ENCODE assay signal across 9 mouse cellular contexts in genomic region chr4:99931240-99931580, GRCm38 (mm10). TPM values are rescaled to one million over a fixed set of nuclear protein-coding genes. Genes with fewer than 3 reads are reported as not detected.
DNase-seq lines count a peak whose midpoint lies in the region; ATAC-seq and TF ChIP-seq lines count a peak whose summit lies in the region.
"Had no signal": no experiment of that assay in that cellular context is flagged by ENCODE, and none has a peak within 500 bp of the region (broad histone marks: within the 10 kb centered on the region; RNA-seq: fewer than 3 reads in every experiment).

No protein-coding gene starts in this region.

- H3K27me3 ChIP-seq in heart, embryonic 14.5 days (ENCODE audit: control insufficient read depth, insufficient read depth, low read length), result no peaks in the 10 kb centered on the region
- H3K27me3 ChIP-seq in E14TG2a.4 (ENCODE audit: insufficient read depth, low read length), result peaks cover 12% of the 10 kb centered on the region
- H3K27me3 ChIP-seq in liver, embryonic 16.5 days (ENCODE audit: control insufficient read depth, insufficient read depth, low read depth, low read length), result no peaks in the 10 kb centered on the region

- no peaks in the 10 kb centered on the region for H3K9me3 ChIP-seq in heart, embryonic 14.5 days (ENCODE audit: control insufficient read depth, low read length)
- no peaks in the 10 kb centered on the region for H3K9me3 ChIP-seq in E14TG2a.4 (ENCODE audit: low read length)
- no peaks in the 10 kb centered on the region for H3K9me3 ChIP-seq in liver, embryonic 16.5 days (replicated peaks; ENCODE audit: control insufficient read depth, low read length)

- peaks cover 13 to 26% of the 10 kb centered on the region in 2 experiments for H3K4me1 ChIP-seq in heart, embryonic 14.5 days (ENCODE audit: control insufficient read depth in 2 of 2, insufficient read depth in 2 of 2, low read length in 2 of 2)
- H3K4me1 ChIP-seq in E14TG2a.4 (replicated peaks; ENCODE audit: low read depth, low read length), result peaks cover 28% of the 10 kb centered on the region
- H3K4me1 ChIP-seq in embryonic fibroblast, embryonic 13.5 days (ENCODE audit: control insufficient read depth, insufficient read depth, low read length), result no peaks in the 10 kb centered on the region
- H3K4me1 ChIP-seq in liver, embryonic 16.5 days (ENCODE audit: control insufficient read depth, low read depth, low read length), result no peaks in the 10 kb centered on the region; the same call in none of the 2 replicates

- peak overlapping the region; percentile 88 for H3K9ac ChIP-seq in heart, embryonic 14.5 days (ENCODE audit: low read length)
- H3K9ac ChIP-seq in liver, embryonic 16.5 days (ENCODE audit: low read depth, low read length), result no peak overlapping the region; the same call in 1 of the 2 replicates

- DNase-seq in heart, postnatal 25 days (ENCODE audit: low spot score), result no peak
- no peak for DNase-seq in ovary, postnatal 10 days (ENCODE audit: low spot score)
- no peak for DNase-seq in layer of hippocampus, postnatal 14 days (ENCODE audit: low spot score in 2 of 2)
- no peak for DNase-seq in frontal cortex, postnatal 10 days (ENCODE audit: low spot score in 2 of 2)
- DNase-seq: thymus, adult 18-20 months had no signal

- H3K36me3 ChIP-seq in heart, embryonic 14.5 days (ENCODE audit: control insufficient read depth, insufficient read depth, low read length), result peaks cover 27% of the 10 kb centered on the region
- H3K36me3 ChIP-seq in E14TG2a.4 (ENCODE audit: insufficient read depth, low read length), result peaks cover 32% of the 10 kb centered on the region
- no peaks in the 10 kb centered on the region for H3K36me3 ChIP-seq in liver, embryonic 16.5 days (ENCODE audit: control insufficient read depth, insufficient read depth)

- TF ChIP-seq CTCF in E14TG2a.4 (conservative IDR thresholded peaks at IDR 0.05; ENCODE audit: low read length), result no peak
- TF ChIP-seq CTCF in embryonic fibroblast, embryonic 13.5 days (IDR thresholded peaks at IDR 0.05; ENCODE audit: borderline replicate concordance, insufficient read depth, low read length), result no peak

- peak overlapping the region; percentile 68 for H3K4me2 ChIP-seq in heart, embryonic 14.5 days (ENCODE audit: low read length)
- peak overlapping the region; percentile 74 for H3K4me2 ChIP-seq in liver, embryonic 16.5 days (ENCODE audit: low read depth, low read length)

- no peak for ATAC-seq in heart, embryonic 14.5 days (ENCODE audit: insufficient number of reproducible peaks, insufficient read depth, low FRiP score, low read depth)
- ATAC-seq in liver, embryonic 16.5 days (ENCODE audit: low read depth), result no peak

- intact Hi-C loops in heart, postnatal 25 days (cut with DNase I), result no loop called here

- TF ChIP-seq POLR2A in embryonic fibroblast, embryonic 13.5 days (IDR thresholded peaks at IDR 0.05; ENCODE audit: low read depth, low read length), result no peak

- peak overlapping the region; percentile 99 for H3K27ac ChIP-seq in heart, embryonic 14.5 days (replicated peaks in 1 of 2; ENCODE audit: control insufficient read depth in 1 of 2, insufficient read depth in 1 of 2, low read depth in 2 of 2, low read length in 2 of 2)
- no peak overlapping the region for H3K27ac ChIP-seq in embryonic fibroblast, embryonic 13.5 days (ENCODE audit: insufficient read depth, low read length)
- H3K27ac ChIP-seq in liver, embryonic 16.5 days (ENCODE audit: low read length), result no peak overlapping the region; the same call in 1 of the 2 replicates

- peak overlapping the region; percentile 39 to 64 for H3K4me3 ChIP-seq in heart, embryonic 14.5 days (ENCODE audit: control insufficient read depth in 1 of 2, insufficient read depth in 1 of 2, low read depth in 1 of 2, low read length in 2 of 2)
- H3K4me3 ChIP-seq in E14TG2a.4 (replicated peaks; ENCODE audit: low read length), result peak overlapping the region; percentile 92
- peak overlapping the region; percentile 67; the same call in 1 of the 2 replicates for H3K4me3 ChIP-seq in embryonic fibroblast, embryonic 13.5 days (ENCODE audit: insufficient read depth, low read length)
- H3K4me3 ChIP-seq in liver, embryonic 16.5 days (ENCODE audit: low read depth, low read length), result peak overlapping the region; percentile 71

- WGBS in heart, embryonic 14.5 days, result 37% methylated on average over 11 of the region's 11 CpGs
- WGBS in liver, embryonic 16.5 days (ENCODE audit: insufficient replicate concordance), result 57% methylated on average over 11 of the region's 11 CpGs

RNA-seq across cellular contexts. Expression of gene Itgb3bp, which starts 1.6 kb away (rescaled TPM):
- 35.5 and 36.0 TPM in 2 replicates for polyA plus RNA-seq in heart, embryonic 14.5 days (2014; fragmentation: Nextera tagmentation; extraction: Ambion mirVana)
- total RNA-seq in heart, postnatal 25 days (2021), result 1 to 10 TPM; 6.1 to 6.6 TPM
- polyA plus RNA-seq in embryonic fibroblast, embryonic 13.5 days (2011; ENCODE audit: insufficient read length, low read depth, missing spikeins), result 7.1 and 10.4 TPM in 2 replicates
- polyA plus RNA-seq in liver, embryonic 16.5 days (2015; fragmentation: Nextera tagmentation; extraction: Ambion mirVana), result 11.6 and 15.1 TPM in 2 replicates
- total RNA-seq in layer of hippocampus, postnatal 14 days (2021), result 1 to 10 TPM; 4.8 to 4.9 TPM

RNA-seq across cellular contexts. Expression of gene Pgm1, which starts 2.0 kb away (rescaled TPM):
- 271 and 274 TPM in 2 replicates for polyA plus RNA-seq in heart, embryonic 14.5 days (2014; fragmentation: Nextera tagmentation; extraction: Ambion mirVana)
- total RNA-seq in heart, postnatal 25 days (2021), result 100 to 1,000 TPM; 235 to 244 TPM
- 39.3 and 39.7 TPM in 2 replicates for polyA plus RNA-seq in embryonic fibroblast, embryonic 13.5 days (2011; ENCODE audit: insufficient read length, low read depth, missing spikeins)
- polyA plus RNA-seq in liver, embryonic 16.5 days (2015; fragmentation: Nextera tagmentation; extraction: Ambion mirVana), result 179 and 213 TPM in 2 replicates
- 10 to 100 TPM; 53.6 to 57.2 TPM for total RNA-seq in layer of hippocampus, postnatal 14 days (2021)

Comparison
In these comparisons a context has a peak if more than half of its experiments do, and no peak if none do; other contexts are left out.
1. H3K27ac ChIP-seq: peak in heart, embryonic 14.5 days (2 of 2); none in embryonic fibroblast, embryonic 13.5 days (single experiment) and liver, embryonic 16.5 days (single experiment).
2. Peak in every context shown above with its lines, with median percentiles within 50 percentile points of each other: H3K4me3 ChIP-seq.